Mouse (Mus musculus) midbrain, embryonic 15.5 days (tissue): ENCODE measurements at regions not wholly inside any gene's neighbourhood (a gene's known extent, or its start where the extent isn't known, plus 50 kb on each side); places are given as distances from the start of the nearest gene placed in this dataset.
A peak's percentile ranks its signal among the peaks of the same experiment; 100 is the strongest.

ENCODE experiments used
- ATAC-seq: fragments of 200-750 bp; cut with Nextera tagmentation; replicated peaks from 2 replicates; pipeline ENCODE4 v1.8.0; 2017; ENCODE audit warnings: moderate TSS enrichment
- H3K27ac ChIP-seq: fragments of 300-500 bp; sonication (generic); 2 replicates; pipeline ENCODE4 v1.5.1; 2015; ENCODE audit warnings: mild to moderate bottlenecking, inconsistent platforms
- H3K27me3 ChIP-seq: fragments of 300-500 bp; sonication (generic); replicated peaks from 2 replicates; pipeline ENCODE4 v1.6.1; 2015; ENCODE audit warnings: inconsistent platforms
- H3K36me3 ChIP-seq: fragments of 300-500 bp; sonication (generic); replicated peaks from 2 replicates; pipeline ENCODE4 v1.6.1; 2015; ENCODE audit warnings: inconsistent platforms
- H3K4me1 ChIP-seq: fragments of 300-500 bp; sonication (generic); 2 replicates; pipeline ENCODE4 v1.6.1; 2015; ENCODE audit warnings: inconsistent platforms
- H3K4me2 ChIP-seq: fragments of 300-500 bp; sonication (generic); 2 replicates; pipeline ENCODE4 v1.6.1; 2015; ENCODE audit warnings: inconsistent platforms, mild to moderate bottlenecking, moderate library complexity
- H3K4me3 ChIP-seq: fragments of 300-500 bp; sonication (generic); 2 replicates; pipeline ENCODE4 v1.5.1; 2015; ENCODE audit warnings: mild to moderate bottlenecking, inconsistent platforms
- H3K9ac ChIP-seq: fragments of 300-500 bp; sonication (generic); 2 replicates; pipeline ENCODE4 v1.6.1; 2015; ENCODE audit warnings: mild to moderate bottlenecking, inconsistent platforms
- H3K9me3 ChIP-seq: fragments of 300-500 bp; sonication (generic); 2 replicates; pipeline ENCODE4 v1.6.1; 2016; ENCODE audit warnings: inconsistent platforms
- WGBS: fragments of 180-500 bp; shearing (Covaris S2); methylation state at CpG from one replicate; pipeline ENCODE4 v1.1.7; 2015; ENCODE audit warnings: mixed read lengths; 5-methylcytosine and 5-hydroxymethylcytosine counted together

- no peaks in the 10 kb centered on the region for H3K9me3 ChIP-seq
- 33% methylated on average over 7 of the region's 7 CpGs for WGBS
These were observed 460.3 kb upstream of the Cdh4 start for GRCm38 (mm10) chr2:178981736-178982502.

GRCm38 (mm10) chr2:178983801-178984200 is 458.4 kb upstream of the Cdh4 start:
- no peak overlapping the region for H3K4me2 ChIP-seq
- H3K4me1 ChIP-seq: peaks cover 23% of the 10 kb centered on the region
- no peak overlapping the region for H3K9ac ChIP-seq
- WGBS: 92% methylated on average over 8 of the region's 8 CpGs
- H3K36me3 ChIP-seq: no peaks in the 10 kb centered on the region
- H3K4me3 ChIP-seq: no peak overlapping the region
- no peaks in the 10 kb centered on the region for H3K27me3 ChIP-seq
- H3K9me3 ChIP-seq: no peaks in the 10 kb centered on the region
- H3K27ac ChIP-seq: no peak overlapping the region
- ATAC-seq: no peak

More at GRCm38 (mm10) chr2:178981736-178982502, 460.3 kb upstream of the Cdh4 start:
- no peak overlapping the region for H3K4me2 ChIP-seq
- peaks cover 15% of the 10 kb centered on the region; the same call in 1 of the 2 replicates for H3K4me1 ChIP-seq
- H3K9ac ChIP-seq: no peak overlapping the region
- H3K4me3 ChIP-seq: no peak overlapping the region
- no peak overlapping the region for H3K27ac ChIP-seq
- no peaks in the 10 kb centered on the region for H3K36me3 ChIP-seq
- no peak for ATAC-seq
- H3K27me3 ChIP-seq: no peaks in the 10 kb centered on the region

GRCm38 (mm10) chr2:178987935-178988334 is 454.3 kb upstream of the Cdh4 start:
- no peak overlapping the region for H3K4me2 ChIP-seq
- H3K27ac ChIP-seq: no peak overlapping the region
- no peaks in the 10 kb centered on the region for H3K27me3 ChIP-seq
- no peak overlapping the region for H3K4me3 ChIP-seq
- ATAC-seq: no peak
- H3K36me3 ChIP-seq: no peaks in the 10 kb centered on the region
- no peak overlapping the region for H3K9ac ChIP-seq
- H3K4me1 ChIP-seq: peaks cover 22% of the 10 kb centered on the region
- no peaks in the 10 kb centered on the region for H3K9me3 ChIP-seq
- WGBS: 43% methylated on average over 10 of the region's 10 CpGs

- Histone ChIP-seq H3K4me1 (peaks cover 23% of the 10 kb centered on the region), H3K27ac (no peak overlapping the region), H3K4me2 (no peak overlapping the region), H3K4me3 (no peak overlapping the region), H3K9ac (no peak overlapping the region), H3K9me3 (no peaks in the 10 kb centered on the region), H3K36me3 (no peaks in the 10 kb centered on the region), H3K27me3 (no peaks in the 10 kb centered on the region)
- WGBS: 88% methylated on average over 7 of the region's 7 CpGs
- no peak for ATAC-seq
These were observed 452.9 kb upstream of the Cdh4 start for GRCm38 (mm10) chr2:178989291-178989690.

- WGBS: 80% methylated on average over 1 of the region's 1 CpGs
- no peak overlapping the region for H3K4me2 ChIP-seq
- no peak overlapping the region for H3K27ac ChIP-seq
- H3K9ac ChIP-seq: no peak overlapping the region
- H3K36me3 ChIP-seq: no peaks in the 10 kb centered on the region
- H3K4me3 ChIP-seq: no peak overlapping the region
- H3K27me3 ChIP-seq: no peaks in the 10 kb centered on the region
- no peak for ATAC-seq
- H3K4me1 ChIP-seq: peaks cover 23% of the 10 kb centered on the region
- H3K9me3 ChIP-seq: no peaks in the 10 kb centered on the region
These were observed 452.4 kb upstream of the Cdh4 start for GRCm38 (mm10) chr2:178989784-178990183.

GRCm38 (mm10) chr2:178990959-178991358 is 451.3 kb upstream of the Cdh4 start:
- no peak for ATAC-seq
- H3K4me3 ChIP-seq: no peak overlapping the region
- H3K4me2 ChIP-seq: no peak overlapping the region
- no peak overlapping the region for H3K9ac ChIP-seq
- H3K9me3 ChIP-seq: no peaks in the 10 kb centered on the region
- 91% methylated on average over 4 of the region's 4 CpGs for WGBS
- H3K27me3 ChIP-seq: no peaks in the 10 kb centered on the region
- no peak overlapping the region for H3K27ac ChIP-seq
- no peaks in the 10 kb centered on the region for H3K36me3 ChIP-seq
- peaks cover 23% of the 10 kb centered on the region for H3K4me1 ChIP-seq

- Histone ChIP-seq H3K36me3 (no peaks in the 10 kb centered on the region), H3K9me3 (no peaks in the 10 kb centered on the region), H3K4me1 (peaks cover 23% of the 10 kb centered on the region), H3K9ac (no peak overlapping the region), H3K27ac (peak overlapping the region; percentile 18; the same call in 1 of the 2 replicates), H3K4me2 (no peak overlapping the region), H3K4me3 (no peak overlapping the region), H3K27me3 (no peaks in the 10 kb centered on the region)
- 46% methylated on average over 8 of the region's 8 CpGs for WGBS
- ATAC-seq: peak; percentile 60; the same call in 1 of the 2 replicates
These were observed 449.7 kb upstream of the Cdh4 start for GRCm38 (mm10) chr2:178992334-178993116.

- no peaks in the 10 kb centered on the region for H3K27me3 ChIP-seq
- ATAC-seq: no peak
- H3K4me2 ChIP-seq: no peak overlapping the region
- no peaks in the 10 kb centered on the region for H3K9me3 ChIP-seq
- WGBS: 81% methylated on average over 2 of the region's 2 CpGs
- H3K9ac ChIP-seq: no peak overlapping the region
- peaks cover 1% of the 10 kb centered on the region; the same call in 1 of the 2 replicates for H3K4me1 ChIP-seq
- no peaks in the 10 kb centered on the region for H3K36me3 ChIP-seq
- H3K27ac ChIP-seq: no peak overlapping the region
- no peak overlapping the region for H3K4me3 ChIP-seq
These were observed 444.3 kb upstream of the Cdh4 start for GRCm38 (mm10) chr2:178997921-178998320.

GRCm38 (mm10) chr2:179000448-179001081 is 441.7 kb upstream of the Cdh4 start:
- no peaks in the 10 kb centered on the region for H3K4me1 ChIP-seq
- no peak overlapping the region for H3K9ac ChIP-seq
- no peak for ATAC-seq
- H3K27me3 ChIP-seq: no peaks in the 10 kb centered on the region
- no peak overlapping the region for H3K4me2 ChIP-seq
- WGBS: 80% methylated on average over 17 of the region's 17 CpGs
- H3K4me3 ChIP-seq: no peak overlapping the region
- H3K9me3 ChIP-seq: no peaks in the 10 kb centered on the region
- no peak overlapping the region for H3K27ac ChIP-seq
- no peaks in the 10 kb centered on the region for H3K36me3 ChIP-seq

GRCm38 (mm10) chr2:179007766-179008165 is 434.5 kb upstream of the Cdh4 start:
- Histone ChIP-seq H3K4me1 (no peaks in the 10 kb centered on the region), H3K27me3 (no peaks in the 10 kb centered on the region), H3K4me2 (no peak overlapping the region), H3K4me3 (no peak overlapping the region), H3K9me3 (no peaks in the 10 kb centered on the region), H3K9ac (no peak overlapping the region), H3K36me3 (no peaks in the 10 kb centered on the region), H3K27ac (no peak overlapping the region)
- WGBS: 85% methylated on average over 6 of the region's 6 CpGs
- no peak for ATAC-seq

- H3K27ac ChIP-seq: no peak overlapping the region
- H3K36me3 ChIP-seq: no peaks in the 10 kb centered on the region
- H3K9ac ChIP-seq: no peak overlapping the region
- WGBS: 82% methylated on average over 6 of the region's 6 CpGs
- ATAC-seq: no peak
- H3K4me2 ChIP-seq: no peak overlapping the region
- H3K9me3 ChIP-seq: no peaks in the 10 kb centered on the region
- H3K27me3 ChIP-seq: no peaks in the 10 kb centered on the region
- H3K4me1 ChIP-seq: peaks cover 6% of the 10 kb centered on the region; the same call in 1 of the 2 replicates
- no peak overlapping the region for H3K4me3 ChIP-seq
These were observed 428.2 kb upstream of the Cdh4 start for GRCm38 (mm10) chr2:179013891-179014593.

- no peak for ATAC-seq
- no peaks in the 10 kb centered on the region for H3K9me3 ChIP-seq
- H3K4me2 ChIP-seq: no peak overlapping the region
- 69% methylated on average over 5 of the region's 5 CpGs for WGBS
- no peaks in the 10 kb centered on the region for H3K27me3 ChIP-seq
- no peaks in the 10 kb centered on the region for H3K4me1 ChIP-seq
- no peak overlapping the region for H3K4me3 ChIP-seq
- no peak overlapping the region for H3K27ac ChIP-seq
- no peaks in the 10 kb centered on the region for H3K36me3 ChIP-seq
- H3K9ac ChIP-seq: no peak overlapping the region
These were observed 419.5 kb upstream of the Cdh4 start for GRCm38 (mm10) chr2:179022675-179023194.
